9 mouse cellular contexts compared by ENCODE assay signal in the genomic region with DNA sequence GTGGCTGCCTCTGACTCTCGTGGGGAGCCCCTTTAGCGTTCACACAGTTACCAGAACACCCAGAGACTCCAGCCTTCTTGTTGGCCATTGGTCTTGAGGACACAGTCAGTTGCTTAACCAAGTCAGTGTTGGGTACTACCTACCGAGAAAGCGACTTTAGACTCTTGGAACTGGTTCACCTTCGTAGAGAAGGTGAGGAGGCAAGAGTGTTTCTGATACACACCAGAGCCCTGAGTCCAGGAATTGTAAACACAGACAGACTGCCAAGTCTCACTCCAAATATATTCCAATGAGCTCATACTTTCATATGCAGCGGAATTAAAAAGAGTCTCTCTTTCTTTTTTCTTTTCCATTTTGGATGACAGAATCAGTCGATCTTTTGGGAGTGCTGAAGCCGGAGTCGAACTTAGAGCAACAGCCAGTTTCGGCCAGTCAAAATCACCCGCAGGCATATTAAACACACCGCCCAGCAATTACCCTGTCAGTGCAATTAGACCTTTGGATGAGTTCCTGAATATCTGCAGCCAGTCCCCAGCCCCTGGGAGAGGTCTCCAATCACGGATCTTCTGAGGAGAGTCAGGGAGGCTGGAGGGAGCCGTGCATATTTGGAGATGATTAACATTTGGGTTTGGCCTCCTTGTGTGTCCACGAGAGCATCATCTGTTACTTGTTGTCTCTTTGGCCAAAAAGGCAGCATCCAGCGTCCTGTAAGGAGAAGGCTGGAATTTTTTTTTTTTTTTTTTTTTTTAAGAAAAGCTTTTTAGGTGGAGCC. TPM values are rescaled to one million over a fixed set of nuclear protein-coding genes. Genes with fewer than 3 reads are reported as not detected.
A peak's percentile ranks its signal among the peaks of the same experiment; 100 is the strongest.
DNase-seq lines count a peak whose midpoint lies in the region; ATAC-seq lines count a peak whose summit lies in the region.
"Had no signal": no experiment of that assay in that cellular context is flagged by ENCODE, and none has a peak within 500 bp of the region (broad histone marks: within the 10 kb centered on the region; RNA-seq: fewer than 3 reads in every experiment).

No protein-coding gene starts in this region.

- peak overlapping the region; percentile 84 for H3K27ac ChIP-seq in kidney, embryonic 15.5 days
- no peak overlapping the region for H3K27ac ChIP-seq in midbrain, embryonic 16.5 days (ENCODE audit: low read length)
- H3K27ac ChIP-seq: liver, embryonic 15.5 days had no signal

- H3K4me2 ChIP-seq in kidney, embryonic 15.5 days, result peak overlapping the region; percentile 22; the same call in 1 of the 2 replicates
- no peak overlapping the region for H3K4me2 ChIP-seq in midbrain, embryonic 16.5 days (ENCODE audit: low read length)
- H3K4me2 ChIP-seq: liver, embryonic 15.5 days had no signal

- intact Hi-C loops in heart, postnatal 14 days (cut with DNase I), result no loop called here

- DNase-seq in kidney, postnatal 14 days, result no peak
- DNase-seq in fibroblast of lung, adult 2 months (ENCODE audit: low read depth), result peak; percentile 40
- peak; percentile 30 to 31 for DNase-seq in heart, postnatal 14 days
- no peak for DNase-seq in cerebellum, adult 9-10 months
- no peak for DNase-seq in left cerebral cortex, adult 11 months (ENCODE audit: low spot score)
- no peak for DNase-seq in ovary, postnatal 14 days (ENCODE audit: low spot score)

- no peaks in the 10 kb centered on the region for H3K9me3 ChIP-seq in kidney, embryonic 15.5 days (replicated peaks)
- H3K9me3 ChIP-seq in midbrain, embryonic 16.5 days (replicated peaks; ENCODE audit: control insufficient read depth, low read length, poor library complexity, severe bottlenecking), result no peaks in the 10 kb centered on the region
- H3K9me3 ChIP-seq: liver, embryonic 15.5 days had no signal

- ATAC-seq in kidney, embryonic 15.5 days (replicated peaks; ENCODE audit: low FRiP score), result no peak
- ATAC-seq in midbrain, embryonic 16.5 days, result peak; percentile 37; the same call in 1 of the 2 replicates

- H3K4me1 ChIP-seq in kidney, embryonic 15.5 days, result peaks cover 72% of the 10 kb centered on the region
- peaks cover 9% of the 10 kb centered on the region for H3K4me1 ChIP-seq in midbrain, embryonic 16.5 days (ENCODE audit: control insufficient read depth, insufficient read depth, low read length)
- H3K4me1 ChIP-seq: liver, embryonic 15.5 days had no signal

- H3K4me3 ChIP-seq in kidney, embryonic 15.5 days (replicated peaks), result no peak overlapping the region
- no peak overlapping the region for H3K4me3 ChIP-seq in midbrain, embryonic 16.5 days (ENCODE audit: low read depth, low read length)
- H3K4me3 ChIP-seq: liver, embryonic 15.5 days had no signal

- 51% methylated on average over 16 of the region's 16 CpGs for WGBS in kidney, embryonic 15.5 days
- WGBS in midbrain, embryonic 16.5 days, result 58% methylated on average over 16 of the region's 16 CpGs

- no peak overlapping the region for H3K9ac ChIP-seq in kidney, embryonic 15.5 days
- H3K9ac ChIP-seq in midbrain, embryonic 16.5 days (ENCODE audit: low read depth, low read length), result no peak overlapping the region
- H3K9ac ChIP-seq: liver, embryonic 15.5 days had no signal

- 0 out of 2 replicates have a peak, but pooled peaks cover 4% of the 10 kb centered on the region for H3K27me3 ChIP-seq in kidney, embryonic 15.5 days
- no peaks in the 10 kb centered on the region; the same call in 1 of the 2 replicates for H3K27me3 ChIP-seq in midbrain, embryonic 16.5 days (ENCODE audit: control insufficient read depth, insufficient read depth, low read depth, low read length)
- H3K27me3 ChIP-seq: liver, embryonic 15.5 days had no signal

- H3K36me3 ChIP-seq in kidney, embryonic 15.5 days, result no peaks in the 10 kb centered on the region
- H3K36me3 ChIP-seq in midbrain, embryonic 16.5 days (ENCODE audit: control insufficient read depth, insufficient read depth, low read length), result no peaks in the 10 kb centered on the region
- H3K36me3 ChIP-seq: liver, embryonic 15.5 days had no signal

RNA-seq across cellular contexts. Expression of a gene that starts 57.9 kb away (rescaled TPM):
- 2.1 and 3.2 TPM in 2 replicates for polyA plus RNA-seq in kidney, embryonic 15.5 days (2015; fragmentation: Nextera tagmentation; extraction: Ambion mirVana)
- 1 to 10 TPM; 2.3 to 3.1 TPM for total RNA-seq in heart, postnatal 14 days (2021)
- 0.44 and 0.86 TPM in 2 replicates for polyA plus RNA-seq in midbrain, embryonic 16.5 days (2015; fragmentation: Nextera tagmentation; extraction: Ambion mirVana)

Comparison
In these comparisons a context has a peak if more than half of its experiments do, and no peak if none do; other contexts are left out.
1. DNase-seq: peak in fibroblast of lung, adult 2 months (single experiment) and heart, postnatal 14 days (2 of 2); none in kidney, postnatal 14 days (single experiment), cerebellum, adult 9-10 months (single experiment), left cerebral cortex, adult 11 months (single experiment) and ovary, postnatal 14 days (single experiment).